Mouse (Mus musculus) small intestine, adult 2 months (tissue): ENCODE data around the gene Arpc5. TPM values are rescaled to one million over a fixed set of nuclear protein-coding genes. Genes with fewer than 3 reads are reported as not detected.

ENCODE experiments used
- H3K27ac ChIP-seq: fragments of 200-500 bp; 2 replicates; pipeline ENCODE4 v1.5.1; 2012; ENCODE audit warnings: low read depth, low read length, control low read depth, inconsistent platforms; ENCODE audit not compliant: insufficient read depth
- H3K27me3 ChIP-seq: fragments of 200-500 bp; 2 replicates; pipeline ENCODE4 v1.6.1; 2012; ENCODE audit warnings: mild to moderate bottlenecking, moderate library complexity, low read length, inconsistent platforms; ENCODE audit not compliant: control insufficient read depth, insufficient read depth
- H3K36me3 ChIP-seq: fragments of 200-500 bp; 2 replicates; pipeline ENCODE4 v1.6.1; 2012; ENCODE audit warnings: mild to moderate bottlenecking, low read length, control low read depth, inconsistent platforms; ENCODE audit not compliant: control insufficient read depth, insufficient read depth
- H3K4me1 ChIP-seq: fragments of 200-500 bp; 2 replicates; pipeline ENCODE4 v1.6.1; 2012; ENCODE audit warnings: low read length, inconsistent platforms, mixed read lengths; ENCODE audit not compliant: control insufficient read depth, insufficient read depth, insufficient read length
- H3K4me3 ChIP-seq: fragments of 200-500 bp; 2 replicates; pipeline ENCODE4 v1.5.1; 2012; ENCODE audit warnings: low read depth, mild to moderate bottlenecking, control low read depth, inconsistent platforms, low read length, moderate library complexity
- CTCF ChIP-seq: fragments of 200-500 bp; IDR thresholded peaks from 2 replicates; pipeline ENCODE4 v1.5.1; 2012; ENCODE audit warnings: low read depth, mild to moderate bottlenecking, control low read depth, inconsistent platforms, low read length, moderate library complexity, mixed read lengths; ENCODE audit not compliant: insufficient replicate concordance, insufficient read length; ENCODE audit errors: extremely low read depth
- POLR2A ChIP-seq: fragments of 200-500 bp; IDR thresholded peaks from 2 replicates; pipeline ENCODE4 v1.6.1; 2012; ENCODE audit warnings: low read depth, mild to moderate bottlenecking, control low read depth, inconsistent platforms, low read length, moderate library complexity
- WGBS: fragments of 180-500 bp; shearing (Covaris S2); methylation state at CpG from one replicate; pipeline ENCODE4 v1.1.7; 2018; 5-methylcytosine and 5-hydroxymethylcytosine counted together
- polyA plus RNA-seq: library from polyadenylated mRNA; depleted of rRNA; stranded (reverse); fragments of >200 nt; gene quantifications from 2 replicates; pipeline ENCODE4 v1.2.3, GENCODE M21; 2012; rRNA removed

Gene Arpc5
- polyA plus RNA-seq: 76.3 and 102 TPM in 2 replicates

GRCm38 (mm10) chr1:152766032-152766772 is at the start of gene Arpc5, which contains the start of gene Rgl1:
Gene Arpc5 (plus strand): TSS chr1:152766542.
Gene Rgl1 (minus strand): TSS chr1:152766351.
- H3K27me3 ChIP-seq: no peaks in the 10 kb centered on the region; the same call in 1 of the 2 replicates
- TF ChIP-seq CTCF (no peak), POLR2A (peak; percentile 95)
- peaks cover 19% of the 10 kb centered on the region for H3K36me3 ChIP-seq
- H3K4me1 ChIP-seq: peaks cover 6% of the 10 kb centered on the region
- peak within 1 kb of the TSS; percentile 87 for H3K27ac ChIP-seq
- WGBS: 1% methylated on average over 83 of the region's 86 CpGs
- H3K4me3 ChIP-seq: peak within 1 kb of the TSS; percentile 88

DNA sequence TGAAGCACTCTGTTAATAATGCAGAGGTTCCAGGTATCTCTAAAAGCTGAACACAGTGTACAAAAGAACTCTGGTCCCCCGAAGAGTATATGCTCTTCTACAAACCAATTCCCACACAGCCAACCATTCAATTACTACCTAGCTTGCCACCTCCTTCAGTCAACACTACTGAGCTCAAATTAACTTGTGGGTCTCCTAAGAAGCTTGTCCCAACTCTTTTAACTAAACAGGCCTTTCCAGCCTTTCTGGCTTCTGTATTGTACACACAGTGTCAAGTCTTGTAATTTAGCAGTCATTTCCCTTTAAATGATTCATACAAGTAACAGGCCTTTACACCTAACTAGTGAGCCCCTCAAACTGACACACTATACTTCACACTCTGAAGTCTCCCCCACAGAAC is 49.0 kb upstream of the Arpc5 start:
- Histone ChIP-seq H3K4me1 (no peaks in the 10 kb centered on the region; the same call in 1 of the 2 replicates), H3K4me3 (no peak overlapping the region), H3K36me3 (no peaks in the 10 kb centered on the region), H3K27ac (no peak overlapping the region), H3K27me3 (no peaks in the 10 kb centered on the region)
- WGBS: 47% methylated on average over 1 of the region's 1 CpGs
- no peak for TF ChIP-seq POLR2A
- no peak for TF ChIP-seq CTCF

DNA sequence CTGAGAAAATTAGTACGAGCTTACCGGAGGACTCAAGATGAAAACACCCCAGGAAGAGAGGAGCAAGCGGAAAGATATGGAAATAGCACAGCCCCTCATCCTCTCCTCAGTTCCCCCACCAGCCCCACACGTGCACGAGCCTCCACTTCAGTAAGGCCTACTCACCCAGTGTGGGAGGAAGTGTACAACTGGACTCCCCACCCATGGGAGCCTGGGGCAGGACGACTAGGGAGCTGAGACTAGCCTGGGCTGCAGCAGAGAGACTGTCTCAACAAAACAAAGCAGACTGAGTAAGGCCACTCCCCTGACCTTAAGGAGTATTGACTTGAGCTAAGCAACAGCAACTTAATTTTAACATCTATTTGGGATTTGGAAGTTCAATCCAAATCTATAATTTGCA is 48.1 kb upstream of the Arpc5 start:
- WGBS: 50% methylated on average over 6 of the region's 6 CpGs
- Histone ChIP-seq H3K27me3 (no peaks in the 10 kb centered on the region), H3K4me1 (no peaks in the 10 kb centered on the region; the same call in 1 of the 2 replicates), H3K27ac (no peak overlapping the region), H3K4me3 (no peak overlapping the region), H3K36me3 (no peaks in the 10 kb centered on the region)
- TF ChIP-seq POLR2A (no peak), CTCF (no peak)

GRCm38 (mm10) chr1:152720969-152721368 is 45.4 kb upstream of the Arpc5 start:
- 32% methylated on average over 4 of the region's 4 CpGs for WGBS
- no peaks in the 10 kb centered on the region for H3K36me3 ChIP-seq
- H3K27ac ChIP-seq: no peak overlapping the region
- no peaks in the 10 kb centered on the region; the same call in 1 of the 2 replicates for H3K4me1 ChIP-seq
- no peaks in the 10 kb centered on the region for H3K27me3 ChIP-seq
- TF ChIP-seq POLR2A: no peak
- TF ChIP-seq CTCF: no peak
- no peak overlapping the region for H3K4me3 ChIP-seq

DNA sequence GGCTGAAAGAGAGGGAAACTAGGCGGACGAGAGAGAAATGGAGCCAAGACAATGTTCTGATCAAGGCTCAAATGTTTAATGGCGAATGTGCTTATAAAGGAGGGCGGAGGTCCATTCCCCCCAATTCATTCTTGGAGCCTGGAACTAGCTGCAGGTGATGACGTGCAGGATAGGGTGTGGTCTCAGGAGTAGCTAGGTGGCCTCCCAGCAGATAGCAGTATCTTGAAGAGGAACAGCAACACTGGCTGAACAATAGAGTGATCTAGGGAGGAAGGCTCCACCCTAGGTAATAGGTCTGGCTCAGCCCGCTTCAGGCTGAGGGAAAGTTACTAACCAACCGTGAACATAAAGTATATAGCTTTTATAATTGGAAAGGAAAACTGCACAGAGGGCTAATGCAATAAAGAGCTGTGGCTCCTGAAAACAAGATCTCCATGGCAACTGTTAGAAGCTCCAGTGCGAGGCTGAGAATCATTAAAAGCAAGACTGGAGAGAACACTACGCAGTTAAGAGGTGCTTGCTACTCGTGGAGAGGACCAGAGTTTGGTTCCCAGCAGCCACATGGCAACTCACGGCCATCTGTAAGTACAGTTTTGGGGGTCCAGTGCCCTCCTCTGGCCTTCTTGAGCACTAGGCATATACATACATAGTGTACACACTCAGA is 44.7 kb upstream of the Arpc5 start:
- 59% methylated on average over 11 of the region's 11 CpGs for WGBS
- Histone ChIP-seq H3K4me1 (no peaks in the 10 kb centered on the region; the same call in 1 of the 2 replicates), H3K4me3 (no peak overlapping the region), H3K36me3 (no peaks in the 10 kb centered on the region), H3K27ac (no peak overlapping the region), H3K27me3 (no peaks in the 10 kb centered on the region)
- TF ChIP-seq POLR2A (no peak), CTCF (no peak)

- H3K4me3 ChIP-seq: no peak overlapping the region
- H3K27me3 ChIP-seq: no peaks in the 10 kb centered on the region
- H3K27ac ChIP-seq: no peak overlapping the region
- no peak for TF ChIP-seq CTCF
- no peak for TF ChIP-seq POLR2A
- H3K36me3 ChIP-seq: no peaks in the 10 kb centered on the region
- H3K4me1 ChIP-seq: no peaks in the 10 kb centered on the region; the same call in 1 of the 2 replicates
These were observed 42.1 kb upstream of the Arpc5 start for GRCm38 (mm10) chr1:152724286-152724685.

- Histone ChIP-seq H3K27ac (no peak overlapping the region), H3K27me3 (no peaks in the 10 kb centered on the region), H3K4me1 (no peaks in the 10 kb centered on the region; the same call in 1 of the 2 replicates), H3K4me3 (no peak overlapping the region), H3K36me3 (no peaks in the 10 kb centered on the region)
- 28% methylated on average over 3 of the region's 3 CpGs for WGBS
- TF ChIP-seq POLR2A (no peak), CTCF (no peak)
These were observed 40.2 kb upstream of the Arpc5 start for GRCm38 (mm10) chr1:152726095-152726494.
